Mouse (Mus musculus) midbrain, postnatal 0 days (tissue): ENCODE measurements at regions not wholly inside any gene's neighbourhood (a gene's known extent, or its start where the extent isn't known, plus 50 kb on each side); places are given as distances from the start of the nearest gene placed in this dataset.
A peak's percentile ranks its signal among the peaks of the same experiment; 100 is the strongest.

Experiments
- ATAC-seq: fragments of 200-750 bp; cut with Nextera tagmentation; 2 replicates; pipeline ENCODE4 v1.8.0; 2017; ENCODE audit warnings: moderate number of reproducible peaks, mild to moderate bottlenecking, moderate TSS enrichment, moderate library complexity; ENCODE audit not compliant: low FRiP score
- DNase-seq: peaks from one replicate; pipeline ENCODE4 v3.0.0-alpha.2; 2015; ENCODE audit warnings: low spot score
- H3K27ac ChIP-seq: fragments of 300-500 bp; sonication (generic); 2 replicates; pipeline ENCODE4 v1.5.1; 2014; ENCODE audit warnings: low read depth, mild to moderate bottlenecking, low read length, mixed read lengths
- H3K27me3 ChIP-seq: fragments of 300-500 bp; sonication (generic); 2 replicates; pipeline ENCODE4 v1.6.1; 2014; ENCODE audit warnings: low read length, control low read depth, mixed read lengths; ENCODE audit not compliant: insufficient read depth
- H3K36me3 ChIP-seq: fragments of 300-500 bp; sonication (generic); 2 replicates; pipeline ENCODE4 v1.6.1; 2014; ENCODE audit warnings: low read length, control low read depth, mixed read lengths; ENCODE audit not compliant: insufficient read depth
- H3K4me1 ChIP-seq: fragments of 300-500 bp; sonication (generic); 2 replicates; pipeline ENCODE4 v1.6.1; 2014; ENCODE audit warnings: mild to moderate bottlenecking, control low read depth, antibody characterized with exemption, low read length, mixed read lengths; ENCODE audit not compliant: insufficient read depth
- H3K4me2 ChIP-seq: fragments of 300-500 bp; sonication (generic); 2 replicates; pipeline ENCODE4 v1.6.1; 2014; ENCODE audit warnings: low read depth, mild to moderate bottlenecking, low read length, mixed read lengths; ENCODE audit not compliant: poor library complexity, severe bottlenecking
- H3K4me3 ChIP-seq: fragments of 300-500 bp; sonication (generic); 2 replicates; pipeline ENCODE4 v1.5.1; 2014; ENCODE audit warnings: low read depth, mild to moderate bottlenecking, low read length, moderate library complexity
- H3K9ac ChIP-seq: fragments of 300-500 bp; sonication (generic); replicated peaks from 2 replicates; pipeline ENCODE4 v1.6.1; 2014; ENCODE audit warnings: mild to moderate bottlenecking, low read length, moderate library complexity, mixed read lengths; ENCODE audit not compliant: poor library complexity, severe bottlenecking
- H3K9me3 ChIP-seq: fragments of 300-500 bp; sonication (generic); 2 replicates; pipeline ENCODE4 v1.6.1; 2016; ENCODE audit warnings: low read length, control low read depth
- CTCF ChIP-seq: IDR thresholded peaks from 2 replicates; pipeline ENCODE4 v1.5.1; 2016; ENCODE audit warnings: antibody characterized with exemption, mild to moderate bottlenecking
- WGBS: fragments of 180-500 bp; shearing (Covaris S2); extraction: QIAGEN DNeasy Blood & Tissue Kit; methylation state at CpG from one replicate; pipeline ENCODE4 v1.1.7; 2014; 5-methylcytosine and 5-hydroxymethylcytosine counted together

- Histone ChIP-seq H3K4me3 (no peak overlapping the region), H3K4me1 (no peaks in the 10 kb centered on the region), H3K9ac (no peak overlapping the region), H3K27me3 (no peaks in the 10 kb centered on the region), H3K4me2 (no peak overlapping the region), H3K27ac (no peak overlapping the region), H3K9me3 (no peaks in the 10 kb centered on the region), H3K36me3 (no peaks in the 10 kb centered on the region)
- TF ChIP-seq CTCF = no peak
- WGBS = 70% methylated on average over 5 of the region's 5 CpGs
- ATAC-seq (no peak), DNase-seq (peak; percentile 10)
Measured at GRCm38 (mm10) chr11:48525517-48525916, 274.6 kb upstream of the Rack1 start.

- Histone ChIP-seq H3K9ac (no peak overlapping the region), H3K4me3 (no peak overlapping the region), H3K36me3 (no peaks in the 10 kb centered on the region), H3K9me3 (no peaks in the 10 kb centered on the region), H3K4me1 (0 out of 2 replicates have a peak, but pooled peaks cover 4% of the 10 kb centered on the region), H3K27me3 (no peaks in the 10 kb centered on the region), H3K4me2 (no peak overlapping the region), H3K27ac (no peak overlapping the region)
- WGBS = 88% methylated on average over 3 of the region's 3 CpGs
- ATAC-seq (no peak), DNase-seq (no peak)
- no peak for TF ChIP-seq CTCF
Measured at GRCm38 (mm10) chr11:48506886-48507285, 293.2 kb upstream of the Rack1 start.

GRCm38 (mm10) chr11:48502011-48502806, 297.9 kb upstream of the Rack1 start:
- DNase-seq = peak; percentile 46
- 0 out of 2 replicates have a peak, but pooled peaks cover 4% of the 10 kb centered on the region for H3K4me1 ChIP-seq
- H3K4me3 ChIP-seq = no peak overlapping the region
- no peak for TF ChIP-seq CTCF
- 14% methylated on average over 10 of the region's 10 CpGs for WGBS
- H3K36me3 ChIP-seq = no peaks in the 10 kb centered on the region
- ATAC-seq = no peak
- H3K9me3 ChIP-seq = no peaks in the 10 kb centered on the region
- H3K27me3 ChIP-seq = no peaks in the 10 kb centered on the region
- no peak overlapping the region for H3K9ac ChIP-seq
- no peak overlapping the region for H3K4me2 ChIP-seq
- H3K27ac ChIP-seq = no peak overlapping the region

- H3K27me3 ChIP-seq = no peaks in the 10 kb centered on the region
- H3K27ac ChIP-seq = no peak overlapping the region
- no peak for ATAC-seq
- no peak for DNase-seq
- 90% methylated on average over 1 of the region's 1 CpGs for WGBS
- no peak overlapping the region for H3K4me2 ChIP-seq
- no peak overlapping the region for H3K4me3 ChIP-seq
- TF ChIP-seq CTCF = no peak
- H3K9ac ChIP-seq = no peak overlapping the region
- no peaks in the 10 kb centered on the region for H3K36me3 ChIP-seq
- no peaks in the 10 kb centered on the region for H3K9me3 ChIP-seq
- 0 out of 2 replicates have a peak, but pooled peaks cover 4% of the 10 kb centered on the region for H3K4me1 ChIP-seq
Measured at GRCm38 (mm10) chr11:48499057-48499456, 301.1 kb upstream of the Rack1 start.

GRCm38 (mm10) chr11:48488308-48488707, 311.8 kb upstream of the Rack1 start:
- H3K4me2 ChIP-seq = no peak overlapping the region
- no peaks in the 10 kb centered on the region for H3K27me3 ChIP-seq
- 79% methylated on average over 1 of the region's 1 CpGs for WGBS
- no peaks in the 10 kb centered on the region for H3K36me3 ChIP-seq
- no peaks in the 10 kb centered on the region for H3K4me1 ChIP-seq
- H3K9ac ChIP-seq = no peak overlapping the region
- TF ChIP-seq CTCF = no peak
- H3K4me3 ChIP-seq = no peak overlapping the region
- DNase-seq = no peak
- H3K27ac ChIP-seq = no peak overlapping the region
- no peaks in the 10 kb centered on the region for H3K9me3 ChIP-seq
- ATAC-seq = no peak

GRCm38 (mm10) chr11:48464036-48464435, 336.1 kb upstream of the Rack1 start:
- H3K27me3 ChIP-seq = no peaks in the 10 kb centered on the region
- DNase-seq (no peak), ATAC-seq (no peak)
- no peak overlapping the region for H3K4me3 ChIP-seq
- no peaks in the 10 kb centered on the region for H3K36me3 ChIP-seq
- no peak overlapping the region for H3K9ac ChIP-seq
- TF ChIP-seq CTCF = no peak
- H3K9me3 ChIP-seq = no peaks in the 10 kb centered on the region
- no peak overlapping the region for H3K27ac ChIP-seq
- H3K4me2 ChIP-seq = no peak overlapping the region
- WGBS = 53% methylated on average over 4 of the region's 4 CpGs
- H3K4me1 ChIP-seq = no peaks in the 10 kb centered on the region
